Mouse (Mus musculus): ENCODE results near the gene Scnm1.
"Not testable (repeated sequence)": the region's sequence is repeated elsewhere in the genome, so short reads cannot be mapped to it uniquely, and the experiment has no call there.

Scnm1 gene

DNA sequence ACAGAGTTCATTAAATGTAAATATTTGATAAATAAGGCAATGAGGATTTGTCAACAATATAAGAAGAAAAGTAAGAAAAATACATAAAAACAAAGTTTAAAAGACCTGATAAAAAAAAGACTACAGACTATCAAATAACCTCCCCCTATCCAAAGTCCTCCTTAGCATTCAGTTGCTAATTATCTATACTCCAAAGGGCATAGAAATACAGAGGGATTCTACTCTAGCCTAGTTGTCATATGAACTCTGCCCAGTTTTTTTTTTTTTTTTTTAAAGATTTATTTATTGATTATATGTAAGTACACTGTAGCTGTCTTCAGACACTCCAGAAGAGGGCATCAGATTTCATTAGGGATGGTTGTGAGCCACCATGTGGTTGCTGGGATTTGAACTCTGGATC is 26.5 kb downstream of the Scnm1 start:
- DNase-seq (ENCODE audit: low read depth) = not testable (repeated sequence)

DNA sequence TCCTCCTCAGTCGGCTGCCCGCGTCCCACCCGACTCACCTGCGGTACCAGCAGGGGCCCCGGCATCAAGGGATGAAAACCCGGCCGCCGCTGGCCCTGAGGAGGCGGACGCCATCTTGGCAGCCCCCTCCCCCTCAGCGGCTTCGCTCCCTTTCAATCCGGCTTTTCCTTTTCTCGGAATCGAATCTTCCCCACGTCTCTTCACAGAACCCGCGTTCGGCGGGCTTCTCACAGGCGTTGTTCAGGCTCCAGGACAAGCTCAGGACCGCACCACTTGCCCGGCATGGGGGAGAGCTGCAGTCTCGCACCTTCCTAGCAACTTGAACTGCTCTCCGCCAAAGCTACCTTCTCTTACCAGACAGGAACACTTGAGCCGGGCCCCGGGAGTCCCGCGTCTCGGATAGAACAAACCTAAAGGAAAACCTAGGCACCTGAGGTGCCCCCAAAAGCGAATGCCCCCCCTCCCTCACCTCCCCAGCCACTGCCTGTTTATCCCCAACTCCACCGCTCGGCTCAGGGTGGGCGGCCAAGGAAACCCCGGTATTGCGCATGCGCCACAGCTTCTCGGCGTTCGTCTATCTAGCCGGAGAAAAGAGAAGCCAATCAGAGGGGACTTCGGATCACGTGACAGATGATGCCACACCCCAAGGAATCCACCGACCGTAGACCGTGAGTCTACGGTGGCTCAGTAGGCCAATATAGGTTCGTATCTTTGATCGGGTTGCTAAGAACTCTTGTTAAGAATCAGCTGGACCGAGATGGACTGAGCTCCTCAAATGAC is 27.3 kb downstream of the Scnm1 start, which contains the start of gene Pip5k1a:
Pip5k1a (minus strand) TSS at position 593 of the 780 bp plus-strand sequence.
- peak; percentile 99 for DNase-seq (ENCODE audit: low read depth)

DNA sequence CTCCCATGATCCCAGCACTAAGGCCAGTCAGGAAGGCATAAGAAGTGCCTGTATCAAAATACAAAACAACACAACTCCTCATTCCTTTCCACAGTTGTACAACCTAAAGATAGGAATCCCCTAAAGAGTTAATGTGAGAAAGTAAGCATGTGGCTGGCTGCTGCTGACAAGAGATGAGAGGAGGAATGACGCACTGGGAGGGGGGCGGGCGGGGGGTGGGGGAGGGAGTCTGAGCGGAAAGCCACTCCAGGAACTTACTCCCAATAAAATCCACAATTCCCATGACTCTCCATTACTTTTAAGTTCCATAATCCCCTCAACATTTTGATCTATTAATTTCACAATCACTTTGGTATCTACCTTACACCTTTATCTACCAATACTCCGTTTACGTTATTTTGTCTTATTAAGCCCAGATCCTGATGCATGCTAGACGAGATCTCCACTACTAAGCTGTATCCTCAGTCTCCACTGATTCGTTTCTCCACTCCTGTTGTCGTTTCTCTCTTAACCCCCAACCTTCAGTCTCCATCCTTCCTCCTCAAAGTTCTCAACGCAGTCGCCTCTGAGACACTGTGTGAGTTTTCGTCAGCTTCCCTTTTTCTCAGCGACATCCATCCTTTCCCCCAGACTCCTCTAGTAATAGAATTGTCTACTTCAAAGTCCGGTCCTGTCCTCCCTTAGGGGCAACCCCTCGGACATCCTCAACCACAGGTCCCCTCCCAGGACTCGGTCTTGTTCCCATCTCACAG is 28.0 kb downstream of the Scnm1 start:
- DNase-seq (ENCODE audit: low read depth) = peak; percentile 43

DNA sequence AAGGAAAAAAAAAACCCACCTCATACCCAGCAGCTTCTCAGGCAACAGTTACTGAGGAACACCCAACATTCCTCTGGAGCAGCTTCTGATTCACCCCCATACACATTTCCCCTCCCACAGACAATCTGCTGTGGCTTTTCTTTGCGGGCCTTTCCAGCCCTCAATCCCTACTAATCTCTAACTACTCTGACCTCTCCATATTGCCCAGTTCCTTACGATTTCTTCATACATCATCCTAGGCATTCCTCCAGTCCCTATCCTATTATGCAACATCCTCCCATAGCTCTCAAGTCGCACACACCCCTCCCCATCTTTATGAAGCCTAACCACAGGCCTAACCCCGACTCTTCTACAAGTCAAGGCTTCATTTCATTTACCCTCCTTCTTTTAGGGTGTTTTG is 28.7 kb downstream of the Scnm1 start:
- DNase-seq (ENCODE audit: low read depth) = no peak

DNA sequence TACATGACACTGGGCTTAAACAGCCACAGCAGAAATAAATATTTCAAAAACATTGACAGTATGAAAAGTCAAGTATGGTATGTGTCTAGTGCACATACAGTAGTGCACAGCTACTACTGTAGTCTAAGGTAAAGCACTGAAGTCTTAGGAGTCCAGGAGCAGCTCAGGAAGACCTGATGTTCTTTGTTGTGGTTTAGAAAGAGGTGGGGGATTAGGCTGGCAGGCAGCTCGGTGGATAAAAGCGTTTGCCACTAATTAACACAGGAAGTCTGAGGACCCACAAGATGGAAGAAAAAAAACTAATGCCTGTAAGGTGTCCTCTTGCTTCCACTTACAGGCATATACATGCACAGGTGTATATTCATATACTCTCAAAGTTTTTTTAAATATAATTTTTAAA is 33.0 kb downstream of the Scnm1 start:
- no peak for DNase-seq (ENCODE audit: low read depth)

DNA sequence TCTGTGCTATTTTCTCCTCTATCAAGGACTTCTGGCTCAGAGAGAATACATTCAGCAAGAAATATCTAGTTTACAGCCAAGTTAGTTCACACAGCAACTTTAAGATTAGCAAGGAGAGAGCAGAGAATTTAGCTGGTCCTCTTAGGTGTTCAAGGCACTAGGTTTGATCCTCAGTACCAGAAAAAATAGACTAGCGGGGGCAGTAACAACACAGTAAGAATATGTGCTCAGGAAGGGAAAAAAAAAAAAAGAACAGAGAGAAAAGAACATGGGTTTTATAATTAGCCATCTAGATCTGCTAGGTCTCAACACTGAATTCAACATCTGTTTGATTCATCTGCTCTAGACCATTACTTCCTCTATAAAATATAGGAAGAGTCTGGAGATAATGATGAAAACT is 45.7 kb downstream of the Scnm1 start:
- no peak for DNase-seq (ENCODE audit: low read depth)

Data from induced T-regulatory cell, adult 2 months (primary cell).